Mouse (Mus musculus) hindbrain, embryonic 11.5 days (tissue): ENCODE measurements around the gene Gm12248. TPM values are rescaled to one million over a fixed set of nuclear protein-coding genes. Genes with fewer than 3 reads are reported as not detected.

Experiments
- ATAC-seq: fragments of 200-750 bp; cut with Nextera tagmentation; 2 replicates; pipeline ENCODE4 v1.8.0; 2017; ENCODE audit warnings: mild to moderate bottlenecking, moderate TSS enrichment, moderate library complexity; ENCODE audit not compliant: low FRiP score
- DNase-seq: peaks from one replicate; pipeline ENCODE4 v3.0.0-alpha.2; 2015; ENCODE audit warnings: low spot score
- H3K27ac ChIP-seq: fragments of 300-500 bp; sonication (generic); 2 replicates; pipeline ENCODE4 v1.5.1; 2014; ENCODE audit warnings: mild to moderate bottlenecking, low read depth, low read length
- H3K27me3 ChIP-seq: fragments of 300-500 bp; sonication (generic); 2 replicates; pipeline ENCODE4 v1.6.1; 2014; ENCODE audit warnings: mild to moderate bottlenecking, low read length, moderate library complexity, mixed read lengths; ENCODE audit not compliant: control insufficient read depth, insufficient read depth
- H3K36me3 ChIP-seq: fragments of 300-500 bp; sonication (generic); 2 replicates; pipeline ENCODE4 v1.6.1; 2014; ENCODE audit warnings: mild to moderate bottlenecking, low read length, moderate library complexity, mixed read lengths; ENCODE audit not compliant: control insufficient read depth, insufficient read depth
- H3K4me1 ChIP-seq: fragments of 300-500 bp; sonication (generic); replicated peaks from 2 replicates; pipeline ENCODE4 v1.6.1; 2014; ENCODE audit warnings: low read length, mixed read lengths; ENCODE audit not compliant: control insufficient read depth, insufficient read depth
- H3K4me2 ChIP-seq: fragments of 300-500 bp; sonication (generic); replicated peaks from 2 replicates; pipeline ENCODE4 v1.6.1; 2014; ENCODE audit warnings: mild to moderate bottlenecking, low read depth, low read length
- H3K4me3 ChIP-seq: fragments of 300-500 bp; sonication (generic); 2 replicates; pipeline ENCODE4 v1.5.1; 2014; ENCODE audit warnings: low read depth, low read length
- H3K9ac ChIP-seq: fragments of 300-500 bp; sonication (generic); 2 replicates; pipeline ENCODE4 v1.6.1; 2014; ENCODE audit warnings: low read depth, low read length
- H3K9me3 ChIP-seq: fragments of 300-500 bp; sonication (generic); 2 replicates; pipeline ENCODE4 v1.6.1; 2016; ENCODE audit warnings: low read length; ENCODE audit not compliant: control insufficient read depth
- WGBS: fragments of 180-500 bp; shearing (Covaris S2); extraction: QIAGEN DNeasy Blood & Tissue Kit; methylation state at CpG from one replicate; pipeline ENCODE4 v1.1.7; 2014; 5-methylcytosine and 5-hydroxymethylcytosine counted together
- polyA plus RNA-seq: library from polyadenylated mRNA; unstranded; fragments of >200 nt; fragmentation: Nextera tagmentation; extraction: Ambion mirVana; gene quantifications from 2 replicates; pipeline ENCODE4 v1.2.1, GENCODE M21; 2014

Gm12248 gene
- polyA plus RNA-seq, 1 experiment from 2014 or later: not detected

DNA sequence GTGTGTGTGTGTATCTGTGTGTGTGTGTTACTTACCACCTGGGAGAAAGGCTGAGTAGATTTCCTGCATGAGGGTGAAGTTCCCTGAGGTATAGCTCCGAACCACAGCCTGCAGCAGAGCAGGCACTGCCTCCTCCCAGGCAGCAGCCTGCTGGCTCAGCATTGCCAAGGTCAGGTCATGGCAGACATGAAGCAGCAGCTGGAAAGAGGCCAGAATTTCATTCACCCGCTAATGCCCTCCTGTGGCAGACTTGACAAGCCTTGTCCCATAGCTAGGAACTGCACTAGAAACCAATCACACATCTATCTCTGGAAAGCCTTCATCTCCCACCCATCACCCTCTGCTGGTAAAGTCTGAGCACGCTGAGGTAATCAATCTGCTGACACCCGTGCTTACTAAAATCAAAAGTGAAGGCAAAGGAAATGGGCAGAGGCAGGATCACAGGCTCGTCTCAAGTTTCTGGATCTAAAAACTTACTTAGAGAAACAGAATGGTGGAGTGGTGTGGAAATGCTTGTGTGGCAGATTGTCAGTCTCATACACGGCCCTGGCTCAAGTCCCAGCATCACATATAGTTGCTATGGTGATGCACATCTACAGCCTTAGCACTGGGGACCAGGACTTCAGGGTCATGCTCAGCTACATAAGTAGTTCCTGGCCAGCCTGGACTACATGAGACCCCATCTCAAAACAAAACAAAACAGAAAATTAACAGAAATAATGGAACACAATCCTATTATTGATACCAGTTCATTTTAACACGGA is 33.6 kb upstream of the Gm12248 start:
- peaks cover 7% of the 10 kb centered on the region; the same call in 1 of the 2 replicates for H3K36me3 ChIP-seq

DNA sequence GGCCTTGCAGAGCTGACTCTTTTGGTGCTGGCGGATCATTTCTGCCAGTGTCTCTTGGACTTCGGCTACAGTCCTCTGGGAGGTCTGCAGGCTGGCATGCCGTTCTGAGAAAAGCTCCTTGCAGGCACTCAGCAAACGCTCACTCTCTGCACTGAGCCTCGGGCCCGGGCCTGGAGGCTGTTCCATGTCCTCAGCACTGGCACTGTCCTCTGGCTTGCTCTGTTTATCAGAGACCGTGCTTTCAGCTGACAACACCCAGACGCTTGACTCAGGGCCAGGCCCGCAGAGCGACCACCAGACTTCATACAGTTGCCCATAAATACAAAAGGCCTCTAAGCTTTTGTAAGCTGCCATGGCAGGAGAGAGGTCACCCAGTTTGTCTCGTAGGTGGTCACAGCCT is 32.1 kb upstream of the Gm12248 start:
- no peak overlapping the region for H3K4me2 ChIP-seq
- no peaks in the 10 kb centered on the region for H3K27me3 ChIP-seq
- H3K36me3 ChIP-seq: peaks cover 2% of the 10 kb centered on the region; the same call in 1 of the 2 replicates
- DNase-seq (no peak), ATAC-seq (no peak)
- WGBS: 89% methylated on average over 11 of the region's 11 CpGs
- no peak overlapping the region for H3K9ac ChIP-seq
- no peaks in the 10 kb centered on the region for H3K4me1 ChIP-seq
- H3K9me3 ChIP-seq: no peaks in the 10 kb centered on the region
- no peak overlapping the region for H3K27ac ChIP-seq
- H3K4me3 ChIP-seq: no peak overlapping the region

More for the DNA sequence above, 33.6 kb upstream of the Gm12248 start:
- Histone ChIP-seq H3K4me3 (no peak overlapping the region), H3K9ac (no peak overlapping the region), H3K27me3 (no peaks in the 10 kb centered on the region), H3K27ac (no peak overlapping the region), H3K4me2 (no peak overlapping the region), H3K9me3 (no peaks in the 10 kb centered on the region), H3K4me1 (no peaks in the 10 kb centered on the region)
- WGBS: 80% methylated on average over 7 of the region's 7 CpGs
- DNase-seq (no peak), ATAC-seq (no peak)

DNA sequence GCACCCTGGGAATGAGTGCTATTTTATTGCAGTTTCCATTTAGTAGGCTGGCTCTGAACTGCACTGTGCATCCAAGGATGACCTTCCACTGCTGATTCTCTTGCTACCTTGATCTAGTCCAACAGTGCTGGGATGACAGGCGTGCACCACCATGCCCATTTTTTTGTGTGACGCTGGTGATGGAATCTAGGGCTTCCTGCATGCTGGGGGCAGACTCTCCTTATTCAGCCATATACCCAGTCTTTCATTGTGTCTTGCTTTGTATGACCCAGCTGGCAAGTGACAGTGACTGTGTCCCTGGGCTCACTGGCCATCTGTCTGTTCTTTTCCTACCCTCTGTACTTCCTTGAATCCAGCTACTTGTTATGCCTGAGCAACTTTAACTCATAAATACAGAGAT is 30.8 kb upstream of the Gm12248 start:
- Histone ChIP-seq H3K4me2 (no peak overlapping the region), H3K36me3 (peaks cover 3% of the 10 kb centered on the region), H3K4me3 (no peak overlapping the region), H3K9me3 (no peaks in the 10 kb centered on the region), H3K4me1 (no peaks in the 10 kb centered on the region), H3K9ac (no peak overlapping the region), H3K27me3 (no peaks in the 10 kb centered on the region), H3K27ac (no peak overlapping the region)
- 85% methylated on average over 2 of the region's 2 CpGs for WGBS
- no peak for DNase-seq
- no peak for ATAC-seq

DNA sequence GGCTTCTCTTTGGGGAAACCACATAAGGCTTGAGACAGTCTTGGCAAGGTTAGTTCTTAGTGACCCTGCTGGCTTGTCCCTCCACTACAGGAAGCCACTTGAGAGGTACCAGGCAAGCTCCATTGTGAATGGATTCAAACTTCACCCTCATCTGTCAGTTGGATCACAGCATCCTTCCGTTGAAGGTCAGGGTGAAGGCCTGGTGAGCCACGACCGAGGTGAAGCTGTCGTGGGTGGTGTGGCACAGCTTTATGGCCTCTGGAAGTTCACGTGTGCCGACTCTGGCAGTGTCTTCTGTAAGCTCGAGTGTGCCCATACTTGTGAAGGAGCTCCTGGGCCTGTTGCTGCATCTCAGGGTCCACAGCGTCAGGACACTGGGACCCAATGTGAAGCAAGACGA is 28.4 kb upstream of the Gm12248 start:
- ATAC-seq: no peak
- H3K4me3 ChIP-seq: no peak overlapping the region
- DNase-seq: no peak
- peaks cover 7% of the 10 kb centered on the region for H3K36me3 ChIP-seq
- whole genome bisulfite sequencing: 90% methylated on average over 9 of the region's 9 CpGs
- H3K27ac ChIP-seq: no peak overlapping the region
- no peak overlapping the region for H3K9ac ChIP-seq
- no peaks in the 10 kb centered on the region for H3K4me1 ChIP-seq
- H3K27me3 ChIP-seq: no peaks in the 10 kb centered on the region
- no peak overlapping the region for H3K4me2 ChIP-seq
- H3K9me3 ChIP-seq: no peaks in the 10 kb centered on the region

DNA sequence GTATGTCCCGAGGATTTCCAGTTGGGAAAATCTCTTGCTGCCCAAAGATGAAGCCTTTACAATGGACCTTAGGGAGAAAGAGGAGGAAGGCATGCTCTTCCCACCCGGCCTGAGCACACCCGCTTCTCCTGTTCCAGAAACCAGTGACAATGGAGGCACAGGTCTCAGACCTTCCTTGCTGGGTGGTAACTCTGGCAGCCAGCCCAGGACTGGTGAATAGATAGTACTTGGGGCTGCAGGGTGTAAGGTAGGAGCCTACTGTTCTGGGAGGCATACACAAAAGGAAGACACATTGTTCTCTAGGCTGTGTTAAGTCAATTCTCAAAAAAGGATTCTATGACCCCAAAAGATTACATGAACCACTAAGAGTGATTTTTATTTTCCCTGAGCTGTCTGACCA is 27.7 kb upstream of the Gm12248 start:
- 80% methylated on average over 3 of the region's 3 CpGs for WGBS
- Histone ChIP-seq H3K36me3 (peaks cover 5% of the 10 kb centered on the region; the same call in 1 of the 2 replicates), H3K4me3 (no peak overlapping the region)

DNA sequence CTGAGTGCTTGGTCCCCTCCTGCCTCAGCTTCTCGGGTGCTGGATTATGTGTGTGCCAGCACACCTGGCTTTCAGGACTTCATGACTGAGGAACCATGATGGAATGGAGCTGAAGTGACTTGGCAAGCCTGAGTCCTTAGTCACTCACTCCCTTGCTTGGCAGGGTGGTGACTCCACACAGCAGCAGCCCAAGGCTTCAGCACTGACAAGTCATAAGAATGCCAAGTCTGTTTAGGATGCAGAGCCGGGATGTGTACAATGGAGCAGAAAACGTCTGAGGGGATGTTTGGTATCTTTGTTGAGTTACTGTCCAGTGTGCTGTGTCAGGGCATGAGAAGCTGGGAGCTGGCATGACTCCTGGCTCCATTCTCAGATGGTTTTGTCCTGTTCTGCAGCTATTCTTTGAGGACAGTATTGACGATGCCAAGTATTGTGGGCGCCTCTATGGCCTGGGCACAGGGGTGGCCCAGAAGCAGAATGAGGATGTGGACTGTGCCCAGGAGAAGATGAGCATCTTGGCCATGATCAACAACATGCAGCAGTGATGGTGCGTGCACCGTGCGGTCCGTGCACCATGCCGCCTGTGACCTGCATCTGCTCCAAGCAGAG is 24.2 kb upstream of the Gm12248 start:
- WGBS: 89% methylated on average over 10 of the region's 10 CpGs
- H3K36me3 ChIP-seq: peaks cover 17% of the 10 kb centered on the region
- no peak overlapping the region for H3K9ac ChIP-seq

More for the DNA sequence above, 27.7 kb upstream of the Gm12248 start:
- H3K4me2 ChIP-seq: no peak overlapping the region
- H3K9me3 ChIP-seq: no peaks in the 10 kb centered on the region
- no peaks in the 10 kb centered on the region for H3K4me1 ChIP-seq
- no peak for DNase-seq
- H3K9ac ChIP-seq: no peak overlapping the region
- H3K27ac ChIP-seq: no peak overlapping the region
- H3K27me3 ChIP-seq: no peaks in the 10 kb centered on the region
- ATAC-seq: no peak

DNA sequence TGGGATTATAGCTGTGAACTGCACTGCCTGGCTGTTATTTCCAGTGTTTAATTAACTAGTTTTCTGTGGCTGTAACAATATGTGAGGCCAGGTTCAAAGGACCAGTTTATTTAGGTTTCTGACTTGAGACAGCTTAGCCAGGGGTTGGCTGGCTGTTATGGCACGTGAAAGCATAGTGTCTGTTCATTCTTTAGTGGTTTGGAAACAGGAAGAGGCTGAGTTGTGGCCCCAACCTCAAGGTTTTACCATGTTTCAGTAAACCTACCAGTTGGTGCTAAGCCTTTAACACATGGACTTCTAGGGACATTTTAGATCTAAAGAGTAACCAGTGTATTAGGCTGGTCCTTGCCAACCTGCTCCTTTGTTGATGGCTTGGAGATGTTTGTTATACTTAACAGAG is 23.6 kb upstream of the Gm12248 start:
- Histone ChIP-seq H3K27me3 (no peaks in the 10 kb centered on the region), H3K4me2 (no peak overlapping the region), H3K36me3 (peaks cover 17% of the 10 kb centered on the region), H3K4me1 (no peaks in the 10 kb centered on the region), H3K9me3 (no peaks in the 10 kb centered on the region), H3K4me3 (no peak overlapping the region), H3K27ac (no peak overlapping the region), H3K9ac (no peak overlapping the region)
- DNase-seq: no peak
- no peak for ATAC-seq
- WGBS: 84% methylated on average over 1 of the region's 1 CpGs

More for the DNA sequence above, 24.2 kb upstream of the Gm12248 start:
- H3K9me3 ChIP-seq: no peaks in the 10 kb centered on the region
- H3K27me3 ChIP-seq: no peaks in the 10 kb centered on the region
- no peak overlapping the region for H3K4me3 ChIP-seq
- DNase-seq (no peak), ATAC-seq (no peak)
- H3K4me1 ChIP-seq: no peaks in the 10 kb centered on the region
- H3K27ac ChIP-seq: no peak overlapping the region
- H3K4me2 ChIP-seq: no peak overlapping the region

DNA sequence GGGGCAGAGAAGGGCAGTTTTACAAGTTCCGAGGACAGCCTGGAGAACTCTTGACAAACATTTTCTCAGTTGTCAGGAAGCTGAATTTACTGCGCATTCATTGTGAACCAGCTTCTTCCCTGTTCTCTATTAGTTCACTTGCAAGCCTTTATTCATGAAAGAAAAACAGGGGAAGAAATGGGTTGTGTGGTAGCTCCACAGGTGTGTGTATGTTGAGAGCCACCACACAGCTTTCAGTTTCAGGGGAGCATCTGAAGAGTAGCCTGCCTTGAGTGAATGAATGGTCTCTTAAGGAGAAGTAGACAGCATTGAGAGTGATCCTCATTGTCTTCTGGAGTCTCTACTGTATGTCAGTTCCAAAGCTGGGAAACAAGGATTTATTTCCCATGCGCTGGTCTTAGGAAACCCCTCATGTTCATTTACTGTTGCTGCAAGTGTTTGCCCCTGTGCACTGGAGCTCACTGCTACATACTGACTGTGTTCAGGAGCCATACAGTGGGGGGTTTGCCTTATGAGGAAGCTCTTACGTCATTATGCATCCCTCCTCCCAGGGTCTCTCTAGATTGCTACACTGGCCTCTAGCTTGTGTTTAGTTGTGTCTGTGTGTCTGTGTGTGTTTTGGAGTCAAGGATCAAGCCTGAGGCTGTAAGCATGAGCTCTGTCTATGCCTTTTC is 14.9 kb upstream of the Gm12248 start:
- Histone ChIP-seq H3K9me3 (no peaks in the 10 kb centered on the region), H3K9ac (no peak overlapping the region), H3K4me1 (no peaks in the 10 kb centered on the region), H3K4me2 (no peak overlapping the region), H3K4me3 (no peak overlapping the region), H3K36me3 (0 out of 2 replicates have a peak, but pooled peaks cover 4% of the 10 kb centered on the region), H3K27ac (no peak overlapping the region), H3K27me3 (no peaks in the 10 kb centered on the region)
- 95% methylated on average over 4 of the region's 4 CpGs for WGBS
- ATAC-seq (no peak), DNase-seq (no peak)
